Mouse (Mus musculus) lung, postnatal 10 days (tissue): Measurements from ENCODE around the gene Sel1l.

Experiments
- DNase-seq: peaks from one replicate; pipeline ENCODE4 v3.0.0; 2021

The Sel1l gene

GRCm38 (mm10) chr12:91849045-91849467 is at the start of gene Sel1l:
Gene Sel1l, minus strand, starts transcription at chr12:91849157.
- DNase-seq: peak; percentile 100

- no peak for DNase-seq
Observed at GRCm38 (mm10) chr12:91892622-91893560, 43.9 kb upstream of the Sel1l start.

GRCm38 (mm10) chr12:91880431-91880830 is 31.5 kb upstream of the Sel1l start:
- no peak for DNase-seq

- DNase-seq: no peak
Observed at GRCm38 (mm10) chr12:91878912-91879250, 29.9 kb upstream of the Sel1l start.

- no peak for DNase-seq
Observed at GRCm38 (mm10) chr12:91878056-91878911, 29.3 kb upstream of the Sel1l start.

- peak; percentile 31 for DNase-seq
Observed at GRCm38 (mm10) chr12:91877646-91878045, 28.7 kb upstream of the Sel1l start.

GRCm38 (mm10) chr12:91870671-91871070 is 21.7 kb upstream of the Sel1l start:
- no peak for DNase-seq

- DNase-seq: no peak
Observed at GRCm38 (mm10) chr12:91869352-91869751, 20.4 kb upstream of the Sel1l start.

- DNase-seq: no peak
Observed at GRCm38 (mm10) chr12:91854330-91854729, 5.4 kb upstream of the Sel1l start.

- no peak for DNase-seq
Observed at GRCm38 (mm10) chr12:91848394-91849044, 438 bp downstream of the Sel1l start.

GRCm38 (mm10) chr12:91846038-91846437 is 2.9 kb downstream of the Sel1l start:
- no peak for DNase-seq

- DNase-seq: no peak
Observed at GRCm38 (mm10) chr12:91845393-91845792, 3.6 kb downstream of the Sel1l start.

GRCm38 (mm10) chr12:91844542-91844941 is 4.4 kb downstream of the Sel1l start:
- DNase-seq: no peak

- no peak for DNase-seq
Observed at GRCm38 (mm10) chr12:91843888-91844287, 5.1 kb downstream of the Sel1l start.

GRCm38 (mm10) chr12:91841714-91842113 is 7.2 kb downstream of the Sel1l start:
- DNase-seq: no peak

- DNase-seq: no peak
Observed at GRCm38 (mm10) chr12:91838261-91838660, 10.7 kb downstream of the Sel1l start.

- no peak for DNase-seq
Observed at GRCm38 (mm10) chr12:91837401-91838065, 11.4 kb downstream of the Sel1l start.

- DNase-seq: no peak
Observed at GRCm38 (mm10) chr12:91833939-91834333, 15.0 kb downstream of the Sel1l start.

GRCm38 (mm10) chr12:91833237-91833938 is 15.6 kb downstream of the Sel1l start:
- no peak for DNase-seq

GRCm38 (mm10) chr12:91831410-91831809 is 17.5 kb downstream of the Sel1l start:
- DNase-seq: no peak

- no peak for DNase-seq
Observed at GRCm38 (mm10) chr12:91820461-91820860, 28.5 kb downstream of the Sel1l start.

GRCm38 (mm10) chr12:91818726-91819125 is 30.2 kb downstream of the Sel1l start:
- no peak for DNase-seq
